Mouse (Mus musculus) adipose tissue, adult 10 weeks (tissue): Measurements from ENCODE around the gene Hnrnpab. TPM values are rescaled to one million over a fixed set of nuclear protein-coding genes. Genes with fewer than 3 reads are reported as not detected.

Source experiments
- polyA plus RNA-seq: library from polyadenylated mRNA; stranded (reverse); fragments of 350-450 nt; fragmentation: Illumina TruSeq; extraction: RNeasy Lipid Tissue Mini Kit (QIAGEN cat#74804); gene quantifications from one replicate; pipeline ENCODE4 v1.2.3, GENCODE M21; 2014; ENCODE audit warnings: low read depth, low replicate concordance

The Hnrnpab gene
- polyA plus RNA-seq = 192 TPM

GRCm38 (mm10) chr11:51606447-51607095 lies at the start of gene Hnrnpab:
Gene Hnrnpab (minus strand): TSS chr11:51606847.

DNA sequence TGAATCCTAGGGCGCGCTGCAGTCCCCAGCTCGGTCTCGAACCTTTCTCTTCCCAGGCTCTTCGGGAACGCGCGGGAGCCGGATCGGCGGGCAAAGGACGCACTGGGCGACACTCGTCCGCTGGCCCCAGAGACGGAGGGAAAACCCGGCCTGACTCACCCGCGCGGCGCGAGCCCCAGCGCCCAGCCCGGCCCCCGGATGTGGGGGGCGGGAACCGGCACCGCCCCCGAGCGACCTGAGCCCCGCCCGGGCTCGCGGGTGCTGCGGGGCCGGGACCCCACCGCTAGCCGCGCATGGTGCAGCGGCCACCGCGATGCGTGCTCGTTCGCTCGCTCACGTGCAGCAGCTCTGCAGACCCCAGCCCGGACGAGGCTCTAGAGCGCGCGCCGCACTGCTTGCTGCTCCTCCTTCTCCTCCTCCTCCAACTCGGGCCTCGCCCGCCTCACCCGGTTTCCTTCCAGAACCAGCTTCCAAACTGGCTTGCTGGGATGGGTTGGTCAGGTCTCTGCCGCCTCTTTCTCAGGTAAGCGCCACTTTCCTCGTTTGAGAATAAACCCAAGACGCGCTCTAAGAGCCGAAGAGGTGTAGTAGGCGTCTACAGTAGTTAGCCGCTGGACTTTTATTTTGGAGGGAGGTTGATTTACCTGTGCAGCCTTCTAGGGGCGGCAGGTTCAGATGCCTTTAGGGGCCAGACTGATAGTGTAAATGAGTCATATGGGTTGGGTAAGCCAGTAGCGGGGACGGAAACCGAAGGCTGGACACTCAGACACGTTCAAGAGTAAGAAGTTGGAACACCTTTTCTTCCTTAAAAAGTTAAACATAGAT lies 44.3 kb upstream of the Hnrnpab start, which contains the start of the genes N4bp3 and D930048N14Rik:
N4bp3 (minus strand) TSS at position 152 of the 825 bp plus-strand sequence.
D930048N14Rik (plus strand) TSS at position 264 of the 825 bp plus-strand sequence.

GRCm38 (mm10) chr11:51635525-51636322 lies 29.1 kb upstream of the Hnrnpab start, which contains the start of gene Rmnd5b:
Gene Rmnd5b (minus strand): TSS chr11:51635896.

GRCm38 (mm10) chr11:51619409-51620060 lies 12.9 kb upstream of the Hnrnpab start, which contains the start of gene Nhp2:
Gene Nhp2 (plus strand): TSS chr11:51619735.

DNA sequence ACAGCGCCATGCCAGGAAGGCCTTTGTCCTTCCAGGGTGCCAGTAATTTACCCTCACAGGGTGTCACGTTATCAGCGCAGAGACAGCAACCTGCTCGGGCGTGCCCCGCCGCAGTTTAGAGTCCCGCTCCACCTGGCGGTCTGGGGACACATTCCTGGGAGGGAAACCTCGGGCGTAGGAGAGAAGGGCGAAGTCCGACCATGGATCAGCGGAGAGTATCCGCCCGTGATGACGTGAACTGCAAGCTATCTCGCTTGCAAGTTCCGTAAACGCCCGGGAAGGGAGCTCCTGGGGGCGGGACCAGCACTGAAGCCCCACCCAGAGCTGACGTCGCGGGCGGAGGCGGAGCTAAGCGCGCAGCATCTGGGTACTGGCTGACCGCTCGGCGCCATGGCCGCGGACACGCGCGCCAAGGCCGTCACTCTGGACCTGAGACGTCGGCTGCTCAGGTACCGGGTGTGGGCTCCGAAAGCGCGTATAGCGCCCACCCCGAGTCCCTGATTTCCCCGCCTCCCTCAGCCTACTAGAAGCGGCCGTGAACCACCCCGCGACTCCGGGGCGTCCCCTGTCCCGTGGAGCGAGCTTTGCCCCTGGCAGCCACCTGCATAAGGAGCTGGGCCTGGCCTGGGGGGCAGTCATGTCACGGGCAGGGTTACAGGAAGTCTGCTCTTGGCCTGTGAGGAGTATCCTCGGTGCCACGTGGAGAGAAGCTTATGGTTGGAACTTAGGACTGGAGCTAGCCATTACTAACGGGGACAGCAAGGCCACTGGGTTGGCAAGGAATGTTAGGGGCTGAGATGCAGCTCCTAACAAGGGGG lies 22.0 kb downstream of the Hnrnpab start, which contains the start of gene Phykpl:
Phykpl (plus strand) TSS at position 327 of the 818 bp plus-strand sequence.

Other genes starting within 250 kb of the Hnrnpab start
- 13.7 TPM for gene Phykpl, start 22.1 kb downstream of the Hnrnpab start, polyA plus RNA-seq
- gene Nhp2, start 12.9 kb upstream of the Hnrnpab start, polyA plus RNA-seq = 42.7 TPM
- gene Rmnd5b, start 29.0 kb upstream of the Hnrnpab start, polyA plus RNA-seq = 35.0 TPM
- 20.5 TPM for gene N4bp3, start 44.0 kb upstream of the Hnrnpab start, polyA plus RNA-seq
- gene D930048N14Rik, start 44.1 kb upstream of the Hnrnpab start, polyA plus RNA-seq = 20.6 TPM
- 46.9 TPM for gene 0610009B22Rik, start 82.0 kb upstream of the Hnrnpab start, polyA plus RNA-seq
- gene Sec24a, start 156.8 kb upstream of the Hnrnpab start, polyA plus RNA-seq = 10.8 TPM
- gene Sar1b, start 156.8 kb upstream of the Hnrnpab start, polyA plus RNA-seq = 78.5 TPM